Mouse (Mus musculus) common myeloid progenitor, adult 5-6 weeks (primary cell): ENCODE measurements at regions not wholly inside any gene's neighbourhood (a gene's known extent, or its start where the extent isn't known, plus 50 kb on each side); places are given as distances from the start of the nearest gene placed in this dataset.

Experiments used
- ATAC-seq: replicated peaks from 2 replicates; pipeline ENCODE4 v1.8.0; 2016; ENCODE audit warnings: low read depth, mild to moderate bottlenecking, moderate TSS enrichment, inconsistent platforms; ENCODE audit not compliant: poor library complexity, severe bottlenecking

DNA sequence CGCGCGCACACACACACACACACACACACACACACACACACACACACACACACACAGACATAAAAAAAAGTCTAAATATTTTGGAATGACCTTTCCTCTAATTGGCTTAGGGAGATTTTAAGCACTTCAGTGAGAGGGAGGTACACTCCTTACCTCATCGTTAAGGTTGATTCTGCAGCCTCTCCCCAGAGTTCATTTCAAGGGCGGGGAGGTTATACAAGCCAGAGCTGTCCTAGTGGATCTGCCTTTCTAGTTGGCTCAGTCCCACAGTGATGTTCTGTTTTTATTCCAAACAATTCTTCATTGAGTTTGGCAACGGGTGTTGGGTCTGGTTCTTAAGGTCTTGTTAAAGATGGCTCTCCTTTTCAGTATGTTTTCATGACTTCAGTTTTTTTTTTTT is 64.8 kb upstream of the Eif4g2 start:
- no peak for ATAC-seq

DNA sequence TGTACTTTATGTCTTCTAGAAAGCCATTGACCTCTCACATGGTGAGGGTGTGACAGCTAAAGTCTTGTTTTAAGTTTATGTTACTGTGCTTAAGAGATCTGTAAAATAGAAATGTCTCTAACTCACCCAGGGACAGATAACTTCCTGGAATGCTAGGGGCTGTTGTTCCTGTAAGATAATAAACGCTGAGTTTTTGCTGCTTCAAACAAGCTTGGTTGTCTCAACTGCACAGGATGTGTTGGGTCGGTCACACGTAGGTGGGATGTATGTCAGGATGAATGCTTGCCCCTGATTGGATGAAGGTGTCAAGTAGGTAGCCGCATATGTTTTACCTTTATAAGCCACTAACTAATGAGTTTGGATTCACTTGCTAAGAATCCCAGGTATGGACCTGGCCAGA is 63.8 kb upstream of the Eif4g2 start:
- ATAC-seq, result no peak

DNA sequence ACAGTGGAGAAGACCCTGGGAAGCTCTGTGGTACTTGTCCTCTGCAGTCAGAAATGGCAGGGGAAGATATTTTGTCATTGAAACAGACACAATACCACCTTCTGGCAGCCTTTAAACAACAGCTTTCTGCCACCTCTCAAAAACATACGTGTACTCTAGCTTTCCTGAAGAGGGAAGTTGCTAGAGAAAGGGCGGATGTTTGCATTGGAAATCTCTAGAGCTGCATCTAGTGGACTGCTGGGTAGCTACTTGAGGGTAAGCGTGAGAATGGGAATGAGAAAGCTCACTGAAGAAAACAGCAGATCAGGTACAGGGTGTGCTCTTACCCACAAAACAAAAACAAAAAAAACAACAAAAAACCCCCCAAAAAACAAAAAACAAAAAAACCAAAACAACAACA is 61.4 kb upstream of the Eif4g2 start:
- no peak for ATAC-seq

DNA sequence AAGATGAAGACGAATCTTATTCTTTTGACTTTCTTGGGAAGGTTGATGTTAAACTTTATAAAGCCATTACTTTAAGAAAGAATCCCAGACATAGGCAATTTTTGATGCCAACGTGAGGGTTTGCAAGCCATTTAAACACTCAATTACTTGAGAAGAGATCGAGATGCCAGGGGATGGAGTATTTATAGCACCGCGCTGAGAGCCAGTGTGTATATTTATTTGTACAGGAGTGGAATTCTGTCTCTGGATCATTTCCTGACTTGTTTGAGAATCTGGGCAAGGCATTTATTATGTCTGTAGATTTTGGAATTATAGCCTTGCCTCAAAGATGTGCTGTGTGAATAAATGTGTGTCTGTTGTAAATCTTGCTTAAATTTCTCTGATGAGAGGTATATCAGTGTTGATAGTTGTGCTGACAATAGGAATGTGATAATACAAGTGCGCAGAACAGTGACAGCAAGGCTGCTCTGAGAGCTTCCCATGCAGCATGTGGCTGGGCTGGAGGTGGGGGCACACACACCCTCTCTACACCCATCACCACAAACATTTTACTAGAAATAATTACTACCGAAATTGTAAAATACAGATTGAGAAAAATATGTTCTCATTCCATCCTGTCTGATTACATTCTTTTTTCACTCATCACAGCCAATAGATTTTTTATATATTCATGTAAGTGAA is 58.6 kb upstream of the Eif4g2 start:
- no peak for ATAC-seq

DNA sequence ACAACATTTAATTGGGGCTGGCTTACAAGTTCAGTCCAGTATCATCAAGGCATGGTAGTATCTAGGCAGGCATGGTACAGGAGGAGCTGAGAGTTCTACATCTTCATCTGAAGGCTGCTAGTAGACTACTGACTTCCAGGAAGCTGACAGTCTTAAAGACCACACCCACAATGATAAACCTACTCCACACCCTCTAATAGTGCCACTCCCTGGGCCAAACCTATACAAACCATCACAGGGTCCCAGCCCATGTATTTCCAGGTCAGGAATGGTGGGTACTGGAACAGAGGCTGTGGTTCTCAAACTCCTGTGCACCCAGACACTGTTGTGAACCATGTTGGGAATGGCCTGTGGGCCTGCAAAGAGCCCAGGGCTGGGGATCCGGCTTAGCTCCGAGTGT is 55.2 kb upstream of the Eif4g2 start:
- ATAC-seq, result no peak

DNA sequence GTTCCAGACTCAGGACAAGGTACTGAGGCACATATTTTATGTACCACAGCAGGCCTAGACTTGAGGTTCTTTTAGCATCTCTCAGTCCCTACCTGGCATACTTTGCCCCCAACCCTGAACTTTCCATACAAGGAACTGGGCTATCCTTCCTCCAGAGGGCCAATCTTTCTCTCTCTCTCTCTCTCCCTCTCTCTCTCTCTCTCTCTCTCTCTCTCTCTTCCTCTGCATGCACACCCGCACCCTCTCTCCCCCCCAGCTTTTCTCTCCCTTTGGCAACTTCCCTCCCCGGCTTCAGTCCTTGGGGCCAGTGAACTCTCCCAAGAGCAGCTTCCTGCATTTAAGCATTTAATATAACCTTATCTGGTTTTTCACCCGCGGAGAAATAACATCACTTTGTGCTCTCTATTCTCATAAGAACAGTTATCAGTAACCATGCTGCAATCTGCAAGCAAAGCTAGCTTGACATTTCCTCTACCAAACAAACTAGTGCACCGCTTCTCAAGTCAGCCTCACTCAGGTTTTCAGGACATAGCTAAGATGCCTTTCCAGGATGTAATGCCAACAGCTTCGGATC is 53.3 kb upstream of the Eif4g2 start:
- no peak for ATAC-seq

DNA sequence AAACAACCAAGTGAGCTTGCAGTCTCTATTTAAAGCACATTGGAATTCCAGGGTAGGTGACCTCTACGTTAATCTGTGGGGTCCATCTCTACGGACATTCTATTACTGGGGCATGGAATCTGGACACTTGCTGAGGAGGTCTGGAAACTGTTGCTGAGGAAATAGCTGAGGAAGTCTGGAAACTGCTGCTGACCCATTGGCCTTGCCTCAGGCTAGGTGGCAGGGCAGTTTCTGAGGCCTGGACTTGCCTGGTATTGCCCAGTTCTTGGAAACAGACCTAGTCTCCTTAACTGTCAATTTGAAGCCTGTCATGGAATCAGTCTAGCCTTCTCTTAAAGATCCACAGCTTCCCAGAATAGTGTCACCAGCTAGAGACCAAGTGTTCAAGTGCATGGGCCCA is 51.7 kb upstream of the Eif4g2 start:
- no peak for ATAC-seq
